Mouse (Mus musculus): ENCODE results near the gene Ankrd27.
A peak's percentile ranks its signal among the peaks of the same experiment; 100 is the strongest.

Ankrd27 gene

DNA sequence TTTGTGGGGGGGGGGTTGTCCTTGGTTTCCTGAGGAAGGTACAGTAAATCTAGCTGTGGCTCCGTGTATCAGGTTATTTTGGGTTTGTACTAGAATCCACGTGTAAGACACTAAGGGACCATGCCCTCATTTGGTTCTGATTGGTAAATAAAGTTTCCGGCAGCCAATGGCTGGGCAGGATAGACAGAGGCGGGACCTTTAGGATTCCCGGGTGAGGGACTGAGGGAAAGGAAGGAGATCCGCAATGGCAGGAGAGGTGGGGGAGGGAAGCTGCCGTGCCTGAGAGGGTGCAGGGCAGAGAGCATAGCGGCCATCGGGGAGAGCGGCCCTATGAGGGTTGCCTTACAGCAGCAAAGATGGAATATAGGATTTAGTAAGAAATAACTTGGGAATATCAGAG, 101.2 kb downstream of the Ankrd27 start:
- DNase-seq (ENCODE audit: extremely low spot score, low spot score), result peak; percentile 33

DNA sequence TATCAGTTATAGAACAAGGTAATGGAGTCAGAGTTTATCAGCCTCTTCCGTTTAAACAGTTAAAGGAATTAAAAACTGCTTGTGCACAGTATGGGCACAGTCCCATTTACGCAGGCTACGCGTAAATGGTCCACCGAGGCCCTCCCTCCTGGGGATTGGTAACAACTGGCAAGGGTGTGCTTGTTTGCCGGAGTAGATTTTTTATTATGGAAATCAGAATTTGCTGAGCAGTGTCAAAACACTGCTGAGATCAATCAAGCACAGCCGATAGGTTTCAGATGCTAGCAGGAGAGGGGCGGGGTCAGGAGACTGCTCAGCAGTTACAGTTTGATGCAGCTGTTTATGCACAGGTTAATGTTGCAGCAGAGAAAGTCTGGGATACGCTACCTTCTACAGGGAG, 102.2 kb downstream of the Ankrd27 start:
- DNase-seq (ENCODE audit: extremely low spot score, low spot score), result no peak
